Mouse (Mus musculus) gastrocnemius, postnatal 4 days (tissue): ENCODE results near the gene Il17c. TPM values are rescaled to one million over a fixed set of nuclear protein-coding genes. Genes with fewer than 3 reads are reported as not detected.

Source experiments
- DNase-seq, 2 experiments: peaks; one replicate each; pipeline ENCODE4 v3.0.0; 2021 to 2022; ENCODE audit warnings: low spot score in 2 of 2, mixed read lengths in 2 of 2
- microRNA-seq: library from miRNA; unstranded; fragments of <30 nt; microRNA quantifications from one replicate; pipeline ENCODE4 v1.2.0, GENCODE M21; 2021
- total RNA-seq, 2 experiments: library from RNA; stranded (reverse); gene quantifications; 2 replicates each; pipeline ENCODE4 v1.2.3; 2021

Gene Il17c
- total RNA-seq, 2 experiments from 2014 or later: not detected

DNA sequence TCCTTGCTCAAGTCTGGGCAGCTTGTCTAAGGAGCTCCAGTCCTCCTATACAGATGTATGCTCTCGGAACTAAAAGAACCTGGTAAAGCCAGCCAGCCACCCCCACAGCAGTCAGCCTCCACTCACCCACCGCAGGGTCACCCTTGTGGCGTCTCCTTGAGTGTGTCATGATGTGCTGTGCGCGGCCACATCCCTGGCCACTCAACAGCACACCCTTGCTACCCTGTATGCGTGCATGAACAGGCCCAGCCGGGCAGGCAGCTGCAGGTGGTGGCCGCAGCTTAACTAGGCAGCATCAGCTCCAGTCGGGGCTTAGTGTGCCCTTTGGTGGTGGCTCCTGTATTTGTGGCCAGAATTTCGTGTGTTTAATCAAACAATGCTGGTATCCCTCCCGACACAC lies 35.4 kb downstream of the Il17c start:
- DNase-seq: no peak

DNA sequence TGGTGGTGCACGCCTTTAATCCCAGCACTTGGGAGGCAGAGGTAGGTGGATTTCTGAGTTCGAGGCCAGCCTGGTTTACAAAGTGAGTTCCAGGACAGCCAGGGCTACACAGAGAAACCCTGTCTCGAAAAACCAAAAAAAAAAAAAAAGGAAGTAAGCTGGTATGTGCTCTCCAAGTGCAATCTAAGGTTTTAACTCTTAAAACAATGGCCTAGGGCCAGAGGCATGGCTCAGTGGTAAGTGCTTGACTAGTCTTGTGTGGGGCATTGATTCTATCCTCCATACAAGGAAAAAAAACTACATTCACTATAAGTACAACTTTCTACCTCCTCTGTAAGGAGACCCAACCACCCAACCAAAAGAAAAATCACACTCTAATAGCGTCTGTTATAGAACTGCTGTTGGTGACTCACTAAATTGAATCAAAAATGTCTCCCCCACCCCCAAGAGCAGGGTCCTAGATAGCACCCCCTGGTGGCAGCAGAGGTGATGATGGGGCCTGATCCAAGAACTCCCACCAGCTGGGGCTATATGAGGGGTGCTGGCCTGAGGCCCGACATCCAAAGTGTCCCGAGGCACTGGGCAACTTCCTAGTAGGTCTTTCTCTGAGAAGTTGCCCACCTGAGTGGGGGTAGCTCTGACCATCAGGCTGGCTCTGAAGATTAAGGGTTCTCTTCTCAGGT lies 37.5 kb downstream of the Il17c start:
- no peak for DNase-seq

DNA sequence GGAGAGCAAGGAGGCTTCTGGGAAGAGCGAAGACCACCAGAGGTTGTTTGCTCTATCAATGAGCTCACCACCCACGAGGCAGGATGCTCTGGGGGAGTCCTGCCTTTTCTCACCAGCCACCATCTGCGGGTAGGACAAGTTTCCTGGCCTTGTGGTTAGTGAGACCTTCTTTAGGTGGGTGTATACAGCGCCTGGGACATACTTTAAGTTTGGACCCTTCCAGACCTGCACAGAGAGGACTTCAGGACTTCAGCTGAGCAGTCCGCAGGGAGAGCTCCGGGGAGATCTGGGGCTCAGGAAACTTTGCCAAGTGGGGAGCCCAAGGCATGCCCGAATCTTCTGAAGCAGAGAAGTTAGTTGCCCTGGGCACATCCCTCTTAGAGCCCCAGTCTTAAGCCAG lies 38.2 kb downstream of the Il17c start:
- DNase-seq: no peak

- peak in 1 of 2 experiments; percentile 45 for DNase-seq
Measured at GRCm38 (mm10) chr8:122460524-122461472, 39.0 kb downstream of the Il17c start, which contains the start of gene Snai3. Gene Snai3, minus strand, starts transcription at chr8:122460733.

- no peak for DNase-seq
Measured at GRCm38 (mm10) chr8:122461473-122462148, 39.8 kb downstream of the Il17c start.

- DNase-seq: no peak
Measured at GRCm38 (mm10) chr8:122462510-122462909, 40.7 kb downstream of the Il17c start.

GRCm38 (mm10) chr8:122463651-122464640 lies 42.1 kb downstream of the Il17c start:
- DNase-seq: no peak

DNA sequence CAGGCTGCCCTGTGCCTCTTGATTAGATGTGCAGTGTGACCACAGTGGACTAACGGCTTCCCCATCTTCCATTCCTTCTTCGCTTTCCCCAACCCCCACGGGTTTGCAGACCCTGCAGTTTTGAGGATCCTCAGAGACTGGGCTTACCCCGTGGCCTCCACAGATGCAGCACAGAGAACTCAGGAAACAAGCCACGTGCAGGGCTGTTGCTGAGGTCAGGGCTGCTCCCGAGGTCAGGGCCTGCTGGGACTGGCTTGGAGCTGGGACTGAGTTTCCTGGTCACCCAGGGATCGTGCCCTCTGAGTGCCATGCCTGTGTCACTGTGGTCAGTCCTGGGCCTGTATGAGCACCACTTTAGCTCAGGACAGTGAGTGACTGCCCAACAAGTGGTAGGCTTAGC lies 43.2 kb downstream of the Il17c start:
- DNase-seq: no peak

DNA sequence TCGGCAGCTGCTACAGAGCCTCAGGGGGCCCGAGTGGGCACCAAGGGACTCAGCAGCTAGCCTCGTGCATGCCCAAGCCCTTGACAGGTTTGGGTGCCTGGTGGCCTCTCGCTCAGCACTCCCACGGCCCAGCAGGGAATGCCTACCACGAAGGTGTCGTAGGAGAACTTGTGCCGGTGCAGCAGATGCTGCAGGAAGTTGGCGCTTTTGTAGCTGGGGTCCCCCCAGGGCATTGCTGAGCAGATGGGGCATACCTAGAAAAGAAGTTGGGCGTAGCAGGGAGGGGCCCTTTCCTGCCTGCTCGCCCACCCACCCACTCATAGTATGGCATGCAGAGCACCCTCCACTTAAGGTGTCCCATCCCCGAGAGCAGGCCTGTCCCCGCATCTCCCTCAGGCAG lies 46.0 kb downstream of the Il17c start:
- DNase-seq: no peak

DNA sequence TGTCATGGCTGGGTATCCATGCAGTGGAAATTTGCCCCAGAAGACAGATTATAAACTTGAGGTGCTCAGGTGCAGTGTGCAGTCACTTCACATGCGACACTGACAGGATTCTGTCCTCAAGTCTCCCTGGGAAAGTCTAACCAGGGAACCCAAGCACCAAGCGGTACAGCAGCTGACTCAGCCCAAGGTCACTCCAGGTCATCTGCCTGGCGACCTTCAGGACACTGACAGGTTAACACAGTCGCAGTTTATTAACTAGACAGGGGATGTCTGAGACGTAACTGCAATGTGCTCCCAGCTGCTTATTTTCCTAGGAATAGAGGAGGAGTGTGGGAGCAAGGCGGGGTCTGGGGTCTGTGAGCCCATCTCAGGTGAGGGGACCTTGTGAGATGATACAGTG lies 47.6 kb downstream of the Il17c start:
- DNase-seq: no peak

DNA sequence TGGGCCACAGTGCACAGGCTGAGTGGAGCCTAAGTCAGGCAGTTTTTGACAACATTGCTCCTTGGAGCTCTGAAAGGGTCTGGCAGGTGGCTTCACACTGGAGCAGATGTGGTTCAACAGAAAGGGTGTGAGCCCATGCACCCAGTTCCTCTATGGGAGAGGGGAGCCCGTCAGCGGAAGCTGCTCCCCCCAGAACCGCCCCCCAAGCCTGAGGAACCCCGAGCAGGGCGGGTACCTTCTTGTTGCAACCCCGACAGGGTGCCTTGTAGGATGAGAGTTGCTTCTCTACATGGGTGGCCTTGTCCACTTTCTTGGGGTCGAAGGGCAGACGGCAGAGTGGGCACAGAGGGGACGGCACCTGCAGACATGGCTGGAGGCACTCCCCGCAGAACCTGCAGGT lies 48.1 kb downstream of the Il17c start:
- DNase-seq: no peak

GRCm38 (mm10) chr8:122470691-122471090 lies 48.9 kb downstream of the Il17c start:
- DNase-seq: no peak

Small RNAs within 50 kb of the gene (microRNA-seq; reads per million reads assigned to microRNA genes)
- not detected for gene Gm24366

Other genes with a start within 250 kb of the Il17c start
- gene Zfpm1, start 139.9 kb upstream of the Il17c start, total RNA-seq: 10 to 100 TPM; 10.6 to 13.6 TPM
- not detected for gene Trhr2, start 61.3 kb upstream of the Il17c start, total RNA-seq
- gene Zc3h18, start 45.4 kb upstream of the Il17c start, total RNA-seq: 10 to 100 TPM; 37.2 to 42.8 TPM
- 10 to 100 TPM; 51.7 to 64.2 TPM for gene Cyba, start 10.9 kb downstream of the Il17c start, total RNA-seq
- 10 to 100 TPM; 14.7 to 18.4 TPM for gene Mvd, start 21.4 kb downstream of the Il17c start, total RNA-seq
- gene Snai3, start 38.7 kb downstream of the Il17c start, total RNA-seq: 1 to 10 TPM; 4.9 to 7.7 TPM
- gene Rnf166, start 54.0 kb downstream of the Il17c start, total RNA-seq: 10 to 100 TPM; 36.9 to 40.1 TPM
- gene Ctu2, start 54.1 kb downstream of the Il17c start, total RNA-seq: 10 to 100 TPM; 18.3 to 18.9 TPM
- 10 to 100 TPM; 51.5 to 54.6 TPM for gene Piezo1, start 129.3 kb downstream of the Il17c start, total RNA-seq
- gene Cdt1, start 146.0 kb downstream of the Il17c start, total RNA-seq: 10 to 100 TPM; 14.7 to 17.1 TPM
- 10 to 100 TPM; 37.0 to 40.0 TPM for gene Aprt, start 154.9 kb downstream of the Il17c start, total RNA-seq
- gene Galns, start 189.4 kb downstream of the Il17c start, total RNA-seq: 10 to 100 TPM in 1 of 2 experiments, 1 to 10 TPM in 1; 9.7 to 10.3 TPM
- 10 to 100 TPM; 45.6 to 49.6 TPM for gene Trappc2l, start 189.6 kb downstream of the Il17c start, total RNA-seq
- gene Pabpn1l, start 200.7 kb downstream of the Il17c start, total RNA-seq: not detected